10 mouse cellular contexts compared by ENCODE assay signal in genomic region chr9:56604797-56605442, GRCm38 (mm10).
DNase-seq lines count a peak whose midpoint lies in the region; ATAC-seq and TF ChIP-seq lines count a peak whose summit lies in the region.
"Had no signal": no experiment of that assay in that cellular context is flagged by ENCODE, and none has a peak within 500 bp of the region (broad histone marks: within the 10 kb centered on the region; RNA-seq: fewer than 3 reads in every experiment).

No protein-coding gene starts in this region.

- H3K4me2 ChIP-seq in heart, embryonic 13.5 days: peak overlapping the region; percentile 37
- H3K4me2 ChIP-seq in limb, embryonic 12.5 days: peak overlapping the region; percentile 23; the same call in 1 of the 2 replicates
- H3K4me2 ChIP-seq: embryonic facial prominence, embryonic 13.5 days; limb, embryonic 15.5 days had no signal

- H3K4me1 ChIP-seq in heart, embryonic 13.5 days: peaks cover 38% of the 10 kb centered on the region
- peaks cover 27% of the 10 kb centered on the region for H3K4me1 ChIP-seq in limb, embryonic 12.5 days (replicated peaks)

- DNase-seq in heart, adult 11 months: no peak
- peak; percentile 16 for DNase-seq in adrenal gland, postnatal 25 days
- peak; percentile 25 for DNase-seq in forelimb bud, embryonic 11.5 days (ENCODE audit: low read depth, low spot score)
- no peak for DNase-seq in right cerebral cortex, adult 2 months (ENCODE audit: low spot score in 2 of 2)
- DNase-seq in layer of hippocampus, adult 2 months (ENCODE audit: low spot score in 2 of 2): no peak
- DNase-seq in layer of hippocampus, adult 8-10 months (ENCODE audit: low spot score in 2 of 2): no peak

- H3K4me3 ChIP-seq in heart, embryonic 13.5 days: no peak overlapping the region
- no peak overlapping the region for H3K4me3 ChIP-seq in limb, embryonic 12.5 days (replicated peaks)
- H3K4me3 ChIP-seq in layer of hippocampus, adult 2 months: no peak overlapping the region
- H3K4me3 ChIP-seq: embryonic facial prominence, embryonic 13.5 days; limb, embryonic 15.5 days had no signal

- WGBS in heart, embryonic 13.5 days: 27% methylated on average over 12 of the region's 12 CpGs
- WGBS in limb, embryonic 12.5 days: 19% methylated on average over 12 of the region's 12 CpGs

- TF ChIP-seq CTCF in layer of hippocampus, adult 2 months (conservative IDR thresholded peaks at IDR 0.05): no peak

- H3K36me3 ChIP-seq in heart, embryonic 13.5 days: no peaks in the 10 kb centered on the region
- no peaks in the 10 kb centered on the region for H3K36me3 ChIP-seq in limb, embryonic 12.5 days
- H3K36me3 ChIP-seq: embryonic facial prominence, embryonic 13.5 days; limb, embryonic 15.5 days had no signal

- no peak for ATAC-seq in heart, embryonic 13.5 days (ENCODE audit: extremely low read depth, insufficient number of reproducible peaks, low FRiP score, low TSS enrichment)
- no peak for ATAC-seq in limb, embryonic 12.5 days (ENCODE audit: insufficient number of reproducible peaks, insufficient read depth, low FRiP score, low TSS enrichment, low read depth)

- no peaks in the 10 kb centered on the region for H3K9me3 ChIP-seq in heart, embryonic 13.5 days
- H3K9me3 ChIP-seq in limb, embryonic 12.5 days: no peaks in the 10 kb centered on the region
- H3K9me3 ChIP-seq: embryonic facial prominence, embryonic 13.5 days; limb, embryonic 15.5 days had no signal

- H3K9ac ChIP-seq in heart, embryonic 13.5 days: peak overlapping the region; percentile 38; the same call in 1 of the 2 replicates
- H3K9ac ChIP-seq in limb, embryonic 12.5 days (replicated peaks): no peak overlapping the region
- H3K9ac ChIP-seq: embryonic facial prominence, embryonic 13.5 days; limb, embryonic 15.5 days had no signal

- peaks cover 30% of the 10 kb centered on the region for H3K27me3 ChIP-seq in heart, embryonic 13.5 days (replicated peaks)
- H3K27me3 ChIP-seq in limb, embryonic 12.5 days: peaks cover 81% of the 10 kb centered on the region

- no peak overlapping the region for H3K27ac ChIP-seq in heart, embryonic 13.5 days (replicated peaks)
- H3K27ac ChIP-seq in limb, embryonic 12.5 days: no peak overlapping the region
- no peak overlapping the region for H3K27ac ChIP-seq in layer of hippocampus, adult 2 months
- H3K27ac ChIP-seq: embryonic facial prominence, embryonic 13.5 days; limb, embryonic 15.5 days had no signal

Comparison
In these comparisons a context has a peak if more than half of its experiments do, and no peak if none do; other contexts are left out.
1. DNase-seq: peak in adrenal gland, postnatal 25 days (single experiment) and forelimb bud, embryonic 11.5 days (single experiment); none in heart, adult 11 months (single experiment), right cerebral cortex, adult 2 months (0 of 2), layer of hippocampus, adult 2 months (0 of 2) and layer of hippocampus, adult 8-10 months (0 of 2).